Mouse (Mus musculus) midbrain, embryonic 10.5 days (tissue): ENCODE data around the gene Klhl8. TPM values are rescaled to one million over a fixed set of nuclear protein-coding genes. Genes with fewer than 3 reads are reported as not detected.
"Not testable (repeated sequence)": the region's sequence is repeated elsewhere in the genome, so short reads cannot be mapped to it uniquely, and the experiment has no call there.

Experiments used
- DNase-seq: peaks from one replicate; pipeline ENCODE4 v3.0.0-alpha.2; 2017; ENCODE audit warnings: low spot score
- H3K27ac ChIP-seq: fragments of 300-500 bp; sonication (generic); replicated peaks from 2 replicates; pipeline ENCODE4 v1.5.1; 2016; ENCODE audit warnings: mild to moderate bottlenecking
- H3K27me3 ChIP-seq: fragments of 300-500 bp; sonication (generic); 2 replicates; pipeline ENCODE4 v1.6.1; 2016; ENCODE audit warnings: low read depth, mild to moderate bottlenecking; ENCODE audit not compliant: poor library complexity, severe bottlenecking
- H3K36me3 ChIP-seq: fragments of 300-500 bp; sonication (generic); 2 replicates; pipeline ENCODE4 v1.6.1; 2016; ENCODE audit warnings: mild to moderate bottlenecking, moderate library complexity
- H3K4me1 ChIP-seq: fragments of 300-500 bp; sonication (generic); 2 replicates; pipeline ENCODE4 v1.6.1; 2016
- H3K4me3 ChIP-seq: fragments of 300-500 bp; sonication (generic); 2 replicates; pipeline ENCODE4 v1.5.1; 2016; ENCODE audit warnings: mild to moderate bottlenecking, moderate library complexity
- H3K9me3 ChIP-seq: fragments of 300-500 bp; sonication (generic); replicated peaks from 2 replicates; pipeline ENCODE4 v1.6.1; 2016; ENCODE audit warnings: mild to moderate bottlenecking
- WGBS: fragments of 180-500 bp; shearing (Covaris S2); methylation state at CpG from one replicate; pipeline ENCODE4 v1.1.7; 2016; 5-methylcytosine and 5-hydroxymethylcytosine counted together
- polyA plus RNA-seq: library from polyadenylated mRNA; unstranded; fragments of >200 nt; fragmentation: Nextera tagmentation; extraction: Ambion mirVana; gene quantifications from 2 replicates; pipeline ENCODE4 v1.2.1, GENCODE M21; 2016

Gene Klhl8
- polyA plus RNA-seq, result 11.5 TPM in 2 replicates

GRCm38 (mm10) chr5:103910748-103911409, at the start of gene Klhl8:
Gene Klhl8 (minus strand): TSS chr5:103911259.
- Histone ChIP-seq H3K27ac (peak within 1 kb of the TSS; percentile 92), H3K4me1 (peaks cover 16% of the 10 kb centered on the region), H3K36me3 (no peaks in the 10 kb centered on the region), H3K4me3 (peak within 1 kb of the TSS; percentile 90), H3K27me3 (peaks cover 17% of the 10 kb centered on the region), H3K9me3 (no peaks in the 10 kb centered on the region)
- DNase-seq, result peak; percentile 87
- WGBS, result under 1% methylated on average over 86 of the region's 86 CpGs

DNA sequence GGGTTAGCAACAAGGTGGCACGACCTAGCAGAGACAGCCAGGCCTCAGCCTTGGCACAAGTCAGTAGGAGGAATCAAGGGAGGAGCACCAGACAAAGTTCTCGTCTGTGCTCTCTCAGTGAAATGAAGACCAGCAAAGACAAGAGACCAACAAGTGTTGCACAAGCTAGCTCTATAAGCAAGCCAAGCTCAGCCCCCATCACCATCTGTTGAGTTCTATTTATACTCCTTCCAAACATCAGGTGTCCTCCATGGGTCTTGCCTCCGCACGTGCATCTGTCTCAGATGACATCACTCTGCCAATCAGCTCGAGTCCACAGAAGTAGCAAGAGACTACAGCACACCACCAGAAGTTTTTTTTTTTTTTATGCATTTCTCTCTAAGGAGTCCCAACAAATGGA, 43.6 kb upstream of the Klhl8 start:
- Histone ChIP-seq H3K4me1 (no peaks in the 10 kb centered on the region), H3K27me3 (no peaks in the 10 kb centered on the region), H3K36me3 (no peaks in the 10 kb centered on the region), H3K9me3 (no peaks in the 10 kb centered on the region; the same call in 1 of the 2 replicates), H3K4me3 (no peak overlapping the region), H3K27ac (no peak overlapping the region)
- DNase-seq, result no peak
- 84% methylated on average over 5 of the region's 5 CpGs for WGBS

DNA sequence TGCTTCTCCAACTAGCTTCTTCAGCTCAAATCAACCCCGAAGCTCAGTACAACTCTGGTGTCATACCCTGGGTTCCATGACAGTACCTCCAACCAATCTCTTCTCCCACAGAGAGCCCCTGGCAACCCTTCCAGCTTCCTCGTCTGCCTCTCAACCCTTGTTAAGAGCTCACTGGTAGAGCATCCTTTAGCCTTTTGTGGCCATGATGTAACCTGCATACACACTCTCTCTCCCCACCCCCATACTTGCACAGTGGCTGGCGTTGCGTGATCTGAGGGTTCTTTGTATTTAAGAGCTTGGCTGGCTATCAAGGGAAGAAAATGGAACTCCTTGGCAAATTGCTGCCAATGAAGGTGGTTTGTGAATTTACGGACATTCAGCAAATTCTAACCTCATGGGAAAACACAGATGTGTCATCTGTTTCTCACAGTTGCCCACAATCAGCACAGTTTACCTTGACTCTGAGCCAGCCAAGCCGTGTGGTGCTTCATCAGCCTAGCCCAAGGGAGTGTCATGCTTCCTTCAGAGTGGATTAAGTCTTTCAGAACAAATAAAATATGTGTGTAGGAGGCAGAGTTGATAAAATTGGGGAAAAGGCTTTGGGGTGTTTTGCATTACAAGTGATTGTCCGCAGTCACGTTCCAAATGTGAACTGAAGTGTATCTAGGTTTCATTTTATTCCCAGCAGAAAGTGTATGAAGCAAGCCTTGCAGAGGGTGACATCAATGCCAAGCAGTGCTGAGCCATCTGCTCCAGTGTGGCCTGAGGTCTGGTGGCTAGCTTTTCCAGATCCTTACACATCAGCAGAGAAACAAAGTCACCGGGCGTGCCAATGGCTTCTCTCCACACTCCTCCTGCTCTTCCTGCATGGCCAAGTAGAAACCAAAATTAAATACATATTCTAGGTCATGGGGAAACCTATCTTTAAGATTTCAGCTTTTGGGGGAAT, 42.4 kb upstream of the Klhl8 start:
- 91% methylated on average over 10 of the region's 10 CpGs for WGBS

GRCm38 (mm10) chr5:103950138-103950537, 39.1 kb upstream of the Klhl8 start:
- H3K4me1 ChIP-seq, H3K9me3 ChIP-seq, H3K27me3 ChIP-seq, H3K4me3 ChIP-seq, DNase-seq, H3K36me3 ChIP-seq, H3K27ac ChIP-seq: not testable (repeated sequence)
- 93% methylated on average over 15 of the region's 15 CpGs for WGBS

More for the DNA sequence above, 42.4 kb upstream of the Klhl8 start:
- no peak for DNase-seq
- Histone ChIP-seq H3K36me3 (no peaks in the 10 kb centered on the region), H3K4me1 (no peaks in the 10 kb centered on the region), H3K4me3 (no peak overlapping the region), H3K27me3 (no peaks in the 10 kb centered on the region), H3K9me3 (no peaks in the 10 kb centered on the region; the same call in 1 of the 2 replicates), H3K27ac (no peak overlapping the region)

GRCm38 (mm10) chr5:103943183-103943582, 32.1 kb upstream of the Klhl8 start:
- Histone ChIP-seq H3K27me3 (no peaks in the 10 kb centered on the region), H3K27ac (no peak overlapping the region), H3K4me3 (no peak overlapping the region), H3K9me3 (no peaks in the 10 kb centered on the region), H3K4me1 (peaks cover 37% of the 10 kb centered on the region), H3K36me3 (no peaks in the 10 kb centered on the region)
- WGBS, result 64% methylated on average over 6 of the region's 6 CpGs
- DNase-seq, result no peak

DNA sequence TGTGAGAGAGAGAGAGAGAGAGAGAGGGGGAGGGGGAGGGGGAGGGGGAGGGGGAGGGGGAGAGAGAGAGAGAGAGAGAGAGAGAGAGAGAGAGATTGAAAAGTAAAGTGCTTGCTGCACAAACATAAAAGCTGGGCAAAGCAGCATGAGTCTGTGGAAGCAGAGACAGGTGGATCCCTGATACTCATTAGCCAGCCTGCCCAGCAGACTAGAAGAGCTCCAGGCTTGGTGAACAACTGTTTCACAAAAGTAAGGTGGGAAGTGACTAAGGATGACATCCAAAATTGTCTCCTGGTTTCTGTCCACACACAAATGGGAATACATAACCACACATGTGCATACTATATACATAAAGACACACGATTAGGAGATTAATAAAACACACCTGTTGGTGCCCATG, 28.8 kb upstream of the Klhl8 start:
- Histone ChIP-seq H3K4me3 (no peak overlapping the region), H3K9me3 (no peaks in the 10 kb centered on the region), H3K27ac (peak overlapping the region; percentile 75; the same call in 1 of the 2 replicates), H3K4me1 (peaks cover 52% of the 10 kb centered on the region), H3K36me3 (no peaks in the 10 kb centered on the region), H3K27me3 (no peaks in the 10 kb centered on the region)
- 90% methylated on average over 1 of the region's 1 CpGs for WGBS
- DNase-seq, result no peak

GRCm38 (mm10) chr5:103939350-103939652, 28.2 kb upstream of the Klhl8 start:
- H3K27ac ChIP-seq, result peak overlapping the region; percentile 75
- H3K36me3 ChIP-seq, result no peaks in the 10 kb centered on the region
- no peaks in the 10 kb centered on the region for H3K27me3 ChIP-seq
- H3K4me1 ChIP-seq, result peaks cover 52% of the 10 kb centered on the region
- H3K9me3 ChIP-seq, result no peaks in the 10 kb centered on the region
- WGBS, result 80% methylated on average over 7 of the region's 7 CpGs
- peak overlapping the region; percentile 32; the same call in 1 of the 2 replicates for H3K4me3 ChIP-seq
- DNase-seq, result no peak

DNA sequence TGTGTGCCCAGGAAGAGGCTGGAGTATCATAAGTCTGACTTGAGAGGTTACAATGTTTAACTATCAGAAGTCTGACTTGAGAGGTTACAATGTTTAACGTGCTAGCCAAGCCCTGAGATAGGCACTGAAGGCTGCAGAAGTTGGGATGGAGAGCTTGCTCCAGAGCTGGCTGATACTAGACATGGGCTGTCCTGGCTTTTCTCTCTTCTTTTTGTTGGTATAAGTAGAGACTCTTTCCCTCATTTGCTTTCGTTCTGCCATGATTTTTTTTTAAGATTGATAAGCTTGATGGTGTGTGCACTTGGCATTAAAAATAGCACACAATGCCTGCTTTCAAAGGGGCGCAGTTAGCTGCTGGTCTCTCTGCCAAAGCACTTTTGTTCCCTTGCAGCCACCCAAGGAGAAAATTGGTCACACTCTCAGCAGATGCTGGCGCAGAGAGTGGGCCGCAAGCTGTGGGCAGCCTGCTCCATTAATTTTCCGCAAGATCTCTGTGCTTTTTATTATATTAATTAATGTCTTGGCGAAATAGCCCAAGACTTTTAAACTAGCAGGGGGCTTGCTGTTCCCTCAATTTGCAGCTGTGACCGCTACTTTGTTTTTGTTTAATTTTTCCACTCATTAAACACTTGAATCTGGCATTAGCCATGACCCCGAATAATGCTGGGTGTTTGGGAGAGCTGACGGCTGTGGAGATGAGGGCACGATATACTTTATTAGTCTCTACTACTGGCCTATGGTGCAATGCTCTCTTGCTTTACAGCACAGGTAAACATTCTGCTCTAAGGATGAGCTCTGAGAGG, 27.7 kb upstream of the Klhl8 start:
- Histone ChIP-seq H3K4me1 (peaks cover 47% of the 10 kb centered on the region), H3K9me3 (no peaks in the 10 kb centered on the region), H3K36me3 (no peaks in the 10 kb centered on the region), H3K27ac (peak overlapping the region; percentile 75), H3K4me3 (peak overlapping the region; percentile 32), H3K27me3 (no peaks in the 10 kb centered on the region)
- WGBS, result 44% methylated on average over 11 of the region's 11 CpGs
- peak; percentile 56 for DNase-seq

GRCm38 (mm10) chr5:103936906-103937589, 26.0 kb upstream of the Klhl8 start:
- peak; percentile 36 for DNase-seq
- H3K9me3 ChIP-seq, result peaks cover 6% of the 10 kb centered on the region; the same call in 1 of the 2 replicates
- H3K27ac ChIP-seq, result peak overlapping the region; percentile 66
- H3K36me3 ChIP-seq, result no peaks in the 10 kb centered on the region
- no peaks in the 10 kb centered on the region for H3K27me3 ChIP-seq
- no peak overlapping the region for H3K4me3 ChIP-seq
- WGBS, result 71% methylated on average over 14 of the region's 14 CpGs
- peaks cover 39% of the 10 kb centered on the region for H3K4me1 ChIP-seq

GRCm38 (mm10) chr5:103931924-103932323, 20.9 kb upstream of the Klhl8 start:
- not testable (repeated sequence) for H3K4me3 ChIP-seq, H3K4me1 ChIP-seq, H3K27me3 ChIP-seq, DNase-seq, H3K36me3 ChIP-seq, H3K27ac ChIP-seq, H3K9me3 ChIP-seq

GRCm38 (mm10) chr5:103930511-103930910, 19.5 kb upstream of the Klhl8 start:
- H3K9me3 ChIP-seq, result peaks cover 6% of the 10 kb centered on the region; the same call in 1 of the 2 replicates
- H3K4me3 ChIP-seq, result no peak overlapping the region
- DNase-seq, result no peak
- WGBS, result 88% methylated on average over 5 of the region's 5 CpGs
- no peaks in the 10 kb centered on the region for H3K36me3 ChIP-seq
- peaks cover 5% of the 10 kb centered on the region for H3K4me1 ChIP-seq
- no peak overlapping the region for H3K27ac ChIP-seq
- H3K27me3 ChIP-seq, result no peaks in the 10 kb centered on the region

- DNase-seq, result no peak
Measured at GRCm38 (mm10) chr5:103928196-103928550, 17.1 kb upstream of the Klhl8 start.

More at GRCm38 (mm10) chr5:103928196-103928550, 17.1 kb upstream of the Klhl8 start:
- Histone ChIP-seq H3K4me3 (no peak overlapping the region), H3K9me3 (peaks cover 5% of the 10 kb centered on the region; the same call in 1 of the 2 replicates), H3K27me3 (no peaks in the 10 kb centered on the region), H3K4me1 (peaks cover 5% of the 10 kb centered on the region), H3K36me3 (no peaks in the 10 kb centered on the region), H3K27ac (no peak overlapping the region)
- WGBS, result 92% methylated on average over 7 of the region's 7 CpGs
